Mouse (Mus musculus): ENCODE results near the gene C2cd5.

- TF ChIP-seq CTCF (IDR thresholded peaks at IDR 0.05; ENCODE audit: low read depth, low read length) (no peak), POLR2AphosphoS5 (IDR thresholded peaks at IDR 0.05; ENCODE audit: insufficient replicate concordance, low read depth, low read length) (no peak), TAL1 (conservative IDR thresholded peaks at IDR 0.05; ENCODE audit: low read depth, low read length) (no peak)
Observed at GRCm38 (mm10) chr6:143109622-143110218, 9.8 kb upstream of the C2cd5 start.
